Mouse (Mus musculus) frontal cortex, postnatal 36 days (tissue): Measurements from ENCODE around the gene Rps10.

Experiments used
- DNase-seq, 2 experiments: peaks; one replicate each; pipeline ENCODE4 v3.0.0; 2022; ENCODE audit warnings: low spot score in 2 of 2

The Rps10 gene

DNA sequence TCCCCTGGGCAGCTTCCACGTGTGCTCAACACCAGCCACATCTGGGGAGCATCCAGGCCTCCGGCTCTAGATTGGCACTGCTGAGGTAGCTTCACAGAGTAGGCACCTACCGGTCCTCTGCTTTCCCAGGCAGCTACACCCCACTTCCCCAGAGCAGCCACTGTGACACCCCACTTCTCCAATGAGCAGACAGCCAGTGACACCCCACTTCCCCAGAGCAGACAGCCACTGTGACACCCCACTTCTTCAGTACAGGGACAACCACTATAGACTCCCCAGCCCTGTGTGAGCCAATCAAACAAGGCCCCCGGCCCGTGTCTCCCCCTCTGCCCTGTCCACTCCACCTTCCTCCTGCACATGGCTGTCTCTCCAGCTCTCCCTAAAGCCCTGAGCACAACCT, 24.5 kb downstream of the Rps10 start:
- DNase-seq: no peak

- DNase-seq: no peak
These were observed 25.0 kb downstream of the Rps10 start for GRCm38 (mm10) chr17:27611519-27611884.

- peak; percentile 65 to 91 for DNase-seq
These were observed 25.6 kb downstream of the Rps10 start for GRCm38 (mm10) chr17:27610679-27611518.

GRCm38 (mm10) chr17:27609576-27609975, 26.9 kb downstream of the Rps10 start:
- DNase-seq: no peak

GRCm38 (mm10) chr17:27603522-27604234, 32.8 kb downstream of the Rps10 start:
- peak in 1 of 2 experiments; percentile 55 for DNase-seq

- DNase-seq: no peak
These were observed 33.4 kb downstream of the Rps10 start for GRCm38 (mm10) chr17:27603036-27603435.

GRCm38 (mm10) chr17:27600869-27601268, 35.6 kb downstream of the Rps10 start:
- no peak for DNase-seq

DNA sequence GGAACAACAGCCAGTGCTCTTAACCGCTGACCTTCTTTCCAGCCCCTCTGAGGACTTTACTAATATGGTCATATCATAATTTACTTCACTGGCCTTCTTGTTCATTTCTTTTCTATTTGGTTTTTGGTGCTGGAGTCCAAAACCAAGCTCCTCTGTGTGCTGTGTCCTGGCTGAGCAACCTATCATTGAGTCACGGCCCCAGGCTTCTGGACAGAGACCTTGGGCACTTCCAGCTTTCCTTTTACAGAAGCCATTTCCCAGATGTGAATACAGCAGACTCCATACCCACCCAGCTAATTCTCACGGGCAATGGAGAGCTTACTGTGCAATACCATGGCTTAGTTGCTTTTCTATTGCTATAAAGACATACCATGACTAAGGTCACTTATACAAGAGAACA, 36.2 kb downstream of the Rps10 start:
- DNase-seq: no peak

GRCm38 (mm10) chr17:27596376-27597190, 39.9 kb downstream of the Rps10 start:
- DNase-seq: no peak

GRCm38 (mm10) chr17:27595659-27596375, 40.7 kb downstream of the Rps10 start:
- DNase-seq: no peak

DNA sequence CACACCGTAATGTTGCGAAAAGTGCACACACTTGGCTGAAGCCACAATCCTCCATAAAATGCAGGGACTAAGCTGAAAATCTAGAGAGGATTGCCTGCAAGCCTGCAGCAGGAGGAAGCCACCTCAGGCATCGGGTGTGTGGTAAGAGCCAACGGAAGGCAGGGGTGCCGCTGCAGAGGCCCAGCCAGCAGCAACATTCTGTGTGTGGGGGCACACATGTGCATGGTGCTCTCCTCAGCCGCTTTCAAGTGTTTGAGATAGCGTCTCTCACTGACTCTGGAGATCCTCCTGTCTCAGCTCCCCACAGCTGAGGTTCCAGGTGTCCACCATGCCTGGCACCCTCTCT, 43.9 kb downstream of the Rps10 start:
- DNase-seq: no peak

DNA sequence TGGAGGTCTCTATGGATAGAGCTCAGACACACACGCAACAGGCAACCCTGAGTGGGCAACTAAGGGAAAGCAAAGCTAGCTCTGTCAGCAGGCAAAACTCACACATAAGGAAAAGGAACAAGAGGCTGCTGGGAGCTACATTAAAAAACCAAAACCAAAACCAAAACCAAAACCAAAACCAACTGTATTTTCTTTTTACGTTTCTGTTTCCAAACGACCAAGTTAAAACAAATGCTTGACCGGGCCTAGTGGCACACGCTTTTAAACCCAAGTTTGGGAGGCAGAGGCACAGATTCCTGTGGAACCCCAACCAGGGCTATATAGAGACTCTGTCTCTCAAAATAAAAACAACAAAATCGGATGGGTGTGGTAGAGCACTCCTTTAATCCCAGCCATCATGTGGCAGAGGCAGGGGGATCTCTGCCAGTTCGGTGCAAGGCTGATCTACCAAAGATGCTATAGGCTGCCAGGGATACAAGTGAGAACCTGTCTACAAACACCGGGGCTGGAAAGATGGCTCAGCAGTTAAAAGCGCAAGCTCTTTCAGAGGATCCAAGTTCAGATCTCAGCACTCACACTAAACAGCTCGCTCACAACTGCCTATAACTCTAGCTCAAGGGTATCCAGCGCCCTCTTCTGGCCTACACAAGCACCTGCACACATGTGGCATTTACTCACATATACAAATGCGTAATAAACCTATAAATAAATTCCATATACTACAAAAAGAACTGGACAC, 44.5 kb downstream of the Rps10 start:
- DNase-seq: no peak

DNA sequence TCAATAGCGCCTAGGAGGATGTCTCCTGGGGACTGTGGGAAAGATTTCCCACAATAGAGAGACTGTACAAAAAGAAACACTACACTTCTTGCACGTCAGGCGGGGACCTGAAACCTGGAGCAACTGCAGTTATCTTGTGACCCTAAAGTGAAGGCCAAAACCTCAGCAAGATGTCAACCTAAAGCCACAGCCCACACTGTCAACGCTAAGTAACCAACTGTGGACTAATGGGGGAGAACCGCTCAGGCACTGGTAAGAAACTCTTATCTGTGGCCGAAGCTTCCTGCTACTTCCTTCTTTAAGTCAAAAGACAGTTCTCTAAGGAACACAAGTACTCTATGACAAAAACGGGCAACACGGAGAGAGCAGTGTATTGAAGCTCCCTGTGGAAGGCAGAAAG, 48.2 kb downstream of the Rps10 start:
- DNase-seq: no peak

DNA sequence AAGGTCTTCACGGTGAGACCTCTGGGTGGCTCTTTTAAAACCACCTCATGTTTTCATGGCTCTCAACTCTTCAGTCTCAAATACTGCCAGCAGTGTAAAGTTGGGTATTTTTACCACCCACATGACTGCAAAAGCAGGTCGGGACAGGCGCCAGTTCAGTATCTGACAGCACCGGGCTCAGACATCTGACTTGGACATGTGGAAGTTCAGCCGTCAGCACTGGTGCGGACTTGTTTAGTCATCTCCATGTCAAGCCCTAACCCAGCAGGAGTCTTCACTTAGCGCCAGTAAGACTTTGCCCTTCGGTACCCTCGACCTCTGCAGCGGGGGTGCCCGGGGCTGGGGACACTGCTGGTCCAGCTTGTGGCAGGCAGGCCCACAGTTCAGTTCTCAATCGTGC, 49.2 kb downstream of the Rps10 start:
- DNase-seq: peak in 1 of 2 experiments; percentile 69

- DNase-seq: no peak
These were observed 49.8 kb downstream of the Rps10 start for GRCm38 (mm10) chr17:27586661-27587060.

DNA sequence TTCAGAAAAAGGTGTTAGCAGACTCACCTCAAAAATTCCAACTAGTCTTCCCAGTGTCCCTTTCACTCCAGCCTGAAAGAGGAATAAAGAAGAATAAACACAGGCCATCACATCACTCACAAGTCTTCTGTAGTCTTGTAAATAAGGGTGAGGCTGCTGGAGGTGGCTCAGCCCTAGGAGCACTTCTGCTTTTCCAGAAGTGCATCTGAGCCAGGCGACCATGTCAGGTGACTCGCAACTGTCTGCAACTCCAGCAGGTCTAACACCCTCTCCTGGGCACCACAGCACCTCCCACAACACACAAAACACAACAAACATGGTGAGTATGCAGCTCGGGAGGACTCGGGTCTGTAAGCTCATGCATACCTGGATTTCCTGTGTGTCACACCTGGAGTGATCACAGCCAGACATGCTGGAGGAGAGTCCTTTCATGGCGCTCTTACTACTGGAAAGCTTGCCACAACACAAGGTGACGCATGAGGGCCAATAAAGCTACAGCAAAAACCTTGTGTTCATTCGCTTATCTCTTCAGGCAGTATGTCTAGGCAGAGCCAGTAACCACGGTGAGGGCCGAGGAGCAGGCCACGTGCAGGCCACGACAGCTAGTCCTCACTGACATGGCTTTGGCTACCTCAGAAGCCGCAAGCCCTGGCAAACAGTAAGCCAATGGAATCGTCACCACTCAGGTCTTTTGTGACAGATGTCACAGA, 53.1 kb downstream of the Rps10 start:
- DNase-seq: no peak
